Mouse (Mus musculus) gastrocnemius, adult 8-10 months (tissue): ENCODE results near the gene 1700016K19Rik. TPM values are rescaled to one million over a fixed set of nuclear protein-coding genes. Genes with fewer than 3 reads are reported as not detected.

Experiments used
- DNase-seq, 2 experiments: peaks; one replicate each; pipeline ENCODE4 v3.0.0; 2022; ENCODE audit warnings: low spot score in 2 of 2
- total RNA-seq, 4 experiments: library from RNA; stranded (reverse); gene quantifications; 2 replicates each; pipeline ENCODE4 v1.2.4; 2022

1700016K19Rik gene
- total RNA-seq: not detected

- DNase-seq: peak; percentile 32 to 56
Measured at GRCm38 (mm10) chr11:75999440-76000155, at the start of gene 1700016K19Rik. Gene 1700016K19Rik, plus strand, starts transcription at chr11:75999912.

GRCm38 (mm10) chr11:75950459-75950858 is 49.3 kb upstream of the 1700016K19Rik start:
- no peak for DNase-seq

GRCm38 (mm10) chr11:75951895-75952294 is 47.8 kb upstream of the 1700016K19Rik start:
- no peak for DNase-seq

- DNase-seq: no peak
Measured at GRCm38 (mm10) chr11:75954896-75955295, 44.8 kb upstream of the 1700016K19Rik start.

- DNase-seq: no peak
Measured at GRCm38 (mm10) chr11:75956651-75957050, 43.1 kb upstream of the 1700016K19Rik start.

GRCm38 (mm10) chr11:75957124-75957832 is 42.4 kb upstream of the 1700016K19Rik start:
- no peak for DNase-seq

- no peak for DNase-seq
Measured at GRCm38 (mm10) chr11:75961782-75962181, 37.9 kb upstream of the 1700016K19Rik start.

- DNase-seq: no peak
Measured at GRCm38 (mm10) chr11:75963730-75964475, 35.8 kb upstream of the 1700016K19Rik start.

- DNase-seq: no peak
Measured at GRCm38 (mm10) chr11:75964476-75964730, 35.3 kb upstream of the 1700016K19Rik start.

GRCm38 (mm10) chr11:75965674-75966400 is 33.9 kb upstream of the 1700016K19Rik start:
- DNase-seq: no peak

GRCm38 (mm10) chr11:75966401-75967372 is 33.0 kb upstream of the 1700016K19Rik start:
- peak; percentile 67 to 81 for DNase-seq

- no peak for DNase-seq
Measured at GRCm38 (mm10) chr11:75968761-75969160, 31.0 kb upstream of the 1700016K19Rik start.

- no peak for DNase-seq
Measured at GRCm38 (mm10) chr11:75970629-75971028, 29.1 kb upstream of the 1700016K19Rik start.

GRCm38 (mm10) chr11:75972188-75972587 is 27.5 kb upstream of the 1700016K19Rik start:
- DNase-seq: no peak

GRCm38 (mm10) chr11:75972916-75973567 is 26.7 kb upstream of the 1700016K19Rik start:
- no peak for DNase-seq

GRCm38 (mm10) chr11:75973988-75974387 is 25.7 kb upstream of the 1700016K19Rik start:
- DNase-seq: no peak

- no peak for DNase-seq
Measured at GRCm38 (mm10) chr11:75976748-75977147, 23.0 kb upstream of the 1700016K19Rik start.

- no peak for DNase-seq
Measured at GRCm38 (mm10) chr11:75978051-75978450, 21.7 kb upstream of the 1700016K19Rik start.

GRCm38 (mm10) chr11:75980413-75980812 is 19.3 kb upstream of the 1700016K19Rik start:
- no peak for DNase-seq

GRCm38 (mm10) chr11:75983194-75983593 is 16.5 kb upstream of the 1700016K19Rik start:
- DNase-seq: no peak
